Comparison of ENCODE assay signal across 9 mouse cellular contexts in the genomic region with DNA sequence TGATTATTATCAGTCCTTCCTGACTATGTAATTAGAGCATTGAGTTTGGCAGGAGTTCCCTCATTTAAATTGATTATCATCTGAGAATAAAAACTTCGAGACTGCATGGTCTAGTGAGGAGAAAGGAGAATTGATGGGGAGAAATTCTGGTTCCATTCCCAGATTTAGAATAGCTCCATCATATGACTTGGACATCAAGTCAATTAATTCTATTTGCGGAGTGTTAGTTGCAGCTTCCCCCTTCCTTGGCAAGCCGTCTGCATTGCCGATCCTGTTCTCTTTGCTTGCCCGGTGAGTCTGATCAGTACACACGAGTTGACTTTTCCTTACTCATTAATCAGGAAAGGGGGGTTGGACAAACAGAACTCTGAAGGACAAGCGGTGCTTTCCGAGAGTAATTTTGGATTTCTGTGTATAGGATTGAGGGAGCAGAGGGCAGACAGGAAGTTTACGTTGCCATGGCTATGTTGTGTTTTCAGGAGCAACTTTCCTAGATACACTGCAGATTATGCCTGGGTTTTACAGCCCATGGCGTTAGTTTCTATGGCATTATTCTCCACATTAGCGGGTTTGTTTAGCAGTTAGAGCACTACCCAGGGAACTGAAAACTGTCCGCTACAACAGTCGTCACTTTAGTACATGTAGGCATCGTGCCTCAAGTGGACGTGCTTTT.
DNase-seq lines count a peak whose midpoint lies in the region.
"Had no signal": no experiment of that assay in that cellular context is flagged by ENCODE, and none has a peak within 500 bp of the region (broad histone marks: within the 10 kb centered on the region; RNA-seq: fewer than 3 reads in every experiment).

No protein-coding gene starts in this region.

- peak; percentile 36 for DNase-seq in layer of hippocampus, adult 11-12 months (ENCODE audit: low spot score)
- no peak for DNase-seq in layer of hippocampus, adult 9-10 months (ENCODE audit: low spot score)
- peak; percentile 50 for DNase-seq in brain, embryonic 18.5 days (ENCODE audit: low read depth, low spot score)
- DNase-seq in cerebellum, adult 9-11 months: peak; percentile 62
- DNase-seq in left cerebral cortex, postnatal 4 days: peak; percentile 17
- no peak for DNase-seq in gastrocnemius, adult 18-20 months (ENCODE audit: low spot score)
- DNase-seq in adrenal gland, postnatal 4 days (ENCODE audit: low spot score in 2 of 2): no peak
- DNase-seq in adrenal gland, postnatal 25 days: no peak
- DNase-seq: thymus, postnatal 25 days had no signal

- intact Hi-C loops in left cerebral cortex, postnatal 4 days (cut with DNase I): no loop called here

Comparison
In these comparisons a context has a peak if more than half of its experiments do, and no peak if none do; other contexts are left out.
1. DNase-seq: peak in layer of hippocampus, adult 11-12 months (single experiment), brain, embryonic 18.5 days (single experiment), cerebellum, adult 9-11 months (single experiment) and left cerebral cortex, postnatal 4 days (single experiment); none in layer of hippocampus, adult 9-10 months (single experiment), gastrocnemius, adult 18-20 months (single experiment), adrenal gland, postnatal 4 days (0 of 2) and adrenal gland, postnatal 25 days (single experiment).